Mouse (Mus musculus) T-cell, adult 2 months (primary cell): ENCODE data around the gene Rps6kc1.

Experiments
- DNase-seq: peaks from one replicate; pipeline ENCODE4 v3.0.0; 2022; ENCODE audit warnings: low spot score

Gene Rps6kc1

GRCm38 (mm10) chr1:190763756-190764155, 147.8 kb downstream of the Rps6kc1 start:
- no peak for DNase-seq

DNA sequence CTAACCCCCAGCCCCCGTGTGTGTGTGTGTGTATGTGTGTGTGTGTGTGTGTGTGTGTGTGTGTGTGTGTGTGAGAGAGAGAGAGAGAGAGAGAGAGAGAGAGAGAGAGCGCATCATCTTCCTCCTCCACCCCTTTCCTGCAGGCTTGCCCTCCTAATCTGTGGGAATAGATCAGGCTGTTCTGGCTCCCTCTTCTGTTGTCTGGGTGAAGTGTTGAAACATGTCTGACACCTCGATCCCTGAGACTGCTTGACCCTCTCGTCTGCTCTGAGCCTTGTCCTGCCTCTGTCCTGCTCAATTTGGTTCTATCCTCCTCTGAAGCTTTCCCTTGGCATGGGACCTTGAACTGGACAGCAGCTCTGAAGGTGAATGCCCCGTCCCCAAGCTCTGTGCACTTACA, 149.8 kb downstream of the Rps6kc1 start:
- DNase-seq: no peak

- DNase-seq: no peak
Measured at GRCm38 (mm10) chr1:190757899-190758298, 153.7 kb downstream of the Rps6kc1 start.

DNA sequence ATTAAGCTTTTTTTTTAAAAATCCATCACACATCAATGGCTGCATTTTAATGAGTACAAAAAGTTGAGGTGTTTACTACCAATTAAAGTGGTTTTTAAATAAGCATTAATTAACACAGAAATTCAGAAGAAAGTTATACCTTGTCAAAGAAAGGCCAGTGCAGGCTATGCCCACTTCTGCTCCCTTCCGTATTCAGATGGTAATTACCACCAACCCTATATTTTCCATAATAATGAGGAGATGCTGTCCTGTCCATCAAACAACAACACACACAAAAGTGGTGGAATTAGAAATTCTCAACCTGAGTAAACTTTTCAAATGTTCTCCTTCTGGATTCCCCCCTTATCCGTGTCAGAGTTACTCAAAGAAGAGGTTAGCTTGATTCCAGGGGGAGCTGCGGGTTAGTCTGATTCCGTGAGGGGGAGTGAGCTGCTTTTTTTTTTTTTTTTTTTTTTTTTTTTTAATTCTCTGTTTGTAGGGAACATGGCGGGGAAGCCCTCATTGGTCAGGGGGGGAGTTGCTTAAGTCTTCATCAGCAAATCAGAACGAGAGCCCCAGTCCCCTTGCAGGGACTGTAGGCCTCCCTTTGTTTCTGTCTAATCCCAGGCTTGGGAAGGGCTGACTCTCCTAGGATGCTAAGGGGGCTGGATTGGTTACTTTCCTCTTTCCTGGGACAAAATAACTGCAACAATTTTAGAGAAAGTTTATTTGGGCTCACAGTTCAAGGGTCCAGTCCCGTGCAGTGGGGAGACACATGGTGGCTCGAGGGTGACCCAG, 159.6 kb downstream of the Rps6kc1 start:
- DNase-seq: no peak

DNA sequence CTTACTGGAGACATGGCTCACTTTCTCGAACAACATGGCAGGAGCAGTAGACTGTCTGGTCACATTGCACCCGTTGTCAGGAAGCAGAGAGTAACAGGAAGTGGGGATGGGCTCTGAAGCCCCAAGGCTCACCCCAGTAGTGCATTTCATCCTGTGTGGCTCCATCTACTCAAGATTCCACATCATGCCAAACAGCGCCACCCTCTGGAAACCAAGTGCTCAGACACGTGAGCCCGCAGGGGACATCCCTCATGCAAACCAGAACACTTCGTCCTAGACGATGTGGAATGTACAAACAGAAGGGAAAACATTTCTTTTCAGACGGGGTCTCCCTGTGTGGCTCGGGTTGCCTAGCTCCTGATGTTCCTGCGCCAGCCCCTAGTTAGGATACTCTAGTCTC, 162.6 kb downstream of the Rps6kc1 start:
- no peak for DNase-seq

- DNase-seq: no peak
Measured at GRCm38 (mm10) chr1:190741421-190741820, 170.1 kb downstream of the Rps6kc1 start.

DNA sequence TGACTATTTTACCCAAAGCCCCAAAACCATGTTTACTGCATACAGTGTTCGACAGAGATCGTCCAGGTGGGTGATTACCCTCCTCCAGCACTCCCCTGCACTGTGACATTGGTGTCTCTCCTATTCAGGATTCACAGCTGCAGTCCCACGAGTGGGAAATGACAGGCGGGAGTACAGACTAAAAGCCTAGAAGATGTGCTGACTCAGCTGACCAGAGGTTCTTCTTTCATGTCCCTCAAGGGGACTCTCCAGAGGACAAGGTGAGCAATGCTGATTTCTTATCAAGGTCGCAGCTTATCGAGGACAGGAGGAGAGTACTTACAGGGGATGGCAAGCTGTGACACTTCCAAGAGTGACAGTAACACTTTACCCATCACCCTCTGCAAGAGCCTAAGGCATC, 178.8 kb downstream of the Rps6kc1 start:
- DNase-seq: no peak

- DNase-seq: no peak
Measured at GRCm38 (mm10) chr1:190729516-190730088, 182.0 kb downstream of the Rps6kc1 start.

DNA sequence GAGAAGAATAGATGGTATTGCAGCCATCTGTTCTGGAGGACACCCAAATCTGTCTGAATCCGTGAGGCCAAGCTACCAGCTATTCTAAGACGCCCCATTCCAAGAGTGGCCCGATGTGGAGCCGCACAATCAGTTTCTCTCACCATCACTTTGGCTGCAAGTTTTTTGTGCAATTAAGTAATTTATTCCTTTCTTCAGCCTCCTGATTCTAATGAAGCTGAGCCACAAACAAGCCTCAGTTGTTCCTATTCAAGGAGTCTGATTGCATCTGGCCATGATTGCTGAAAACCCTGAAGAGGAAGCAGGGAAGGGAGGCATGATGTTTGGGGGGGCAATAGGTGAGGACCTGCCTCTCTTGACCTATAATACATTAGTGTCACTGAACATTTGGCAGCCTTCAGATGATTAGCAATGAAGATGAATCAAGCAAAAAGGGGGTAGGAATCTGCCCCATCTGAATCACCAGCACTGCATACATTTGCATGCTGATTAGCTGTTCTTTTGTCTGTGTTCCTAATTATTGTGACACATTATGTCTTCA, 183.4 kb downstream of the Rps6kc1 start:
- DNase-seq: no peak

GRCm38 (mm10) chr1:190727385-190727784, 184.2 kb downstream of the Rps6kc1 start:
- DNase-seq: no peak

DNA sequence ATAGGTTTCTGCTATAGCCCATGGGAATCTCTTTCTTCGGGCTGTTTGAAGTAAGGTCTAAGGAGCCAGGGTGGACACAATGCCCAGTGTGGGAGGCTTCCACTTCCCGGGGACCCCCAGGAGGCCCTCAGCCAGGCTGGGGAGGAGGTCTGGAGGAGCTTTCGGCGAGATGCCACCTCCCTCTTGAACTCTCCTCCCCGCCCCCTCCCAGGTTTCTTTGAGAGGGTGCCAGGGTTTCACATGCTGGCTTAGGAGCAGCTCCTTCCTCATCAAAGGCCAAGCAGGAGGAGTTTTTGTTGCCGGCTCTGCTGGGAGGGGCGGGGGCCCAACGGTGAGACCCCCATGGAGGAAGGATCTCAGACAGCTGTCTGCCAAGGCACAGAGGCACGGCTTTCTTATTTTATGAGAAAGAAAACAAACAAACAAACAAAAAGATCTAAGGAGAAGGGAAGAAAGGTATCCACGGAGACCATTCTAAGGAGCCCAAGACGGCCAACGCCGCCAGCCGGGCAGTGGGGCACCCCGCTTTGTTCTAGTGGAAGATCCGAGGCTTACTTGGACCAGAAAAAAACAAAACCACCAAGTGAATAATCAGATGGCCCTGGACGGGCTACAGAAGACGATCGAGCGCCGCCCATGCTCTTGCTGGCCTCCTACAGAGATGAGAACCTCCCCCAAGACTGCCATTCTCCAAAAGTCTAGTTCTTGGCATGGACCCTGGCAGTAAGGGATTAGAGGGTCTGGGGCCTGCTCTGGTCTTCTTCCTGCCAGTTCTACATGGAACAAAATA, 186.8 kb downstream of the Rps6kc1 start:
- DNase-seq: no peak

DNA sequence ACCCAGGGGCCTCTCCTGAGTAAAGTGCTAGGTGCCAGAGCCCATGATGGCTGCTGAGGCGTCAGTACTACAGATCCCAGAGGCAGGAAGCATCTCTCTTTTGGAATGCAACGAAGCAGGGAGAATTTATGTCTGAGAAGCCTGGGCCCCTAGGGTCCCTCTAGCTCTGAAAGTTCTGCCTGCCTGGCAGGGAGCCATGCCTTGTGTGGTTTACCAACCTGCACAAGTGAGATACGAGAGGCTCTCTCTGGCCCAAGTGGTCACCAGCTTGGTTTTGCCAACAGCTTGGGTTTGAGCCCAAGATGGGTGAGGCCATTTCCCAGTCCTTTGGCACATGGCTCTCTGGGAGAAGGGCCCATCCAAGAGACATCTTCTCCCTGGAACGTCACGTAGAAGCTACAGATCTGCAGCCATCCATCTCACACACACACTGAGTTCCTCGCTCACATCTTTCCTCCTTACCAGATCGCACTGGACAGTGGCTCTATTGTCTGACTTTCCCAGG, 187.6 kb downstream of the Rps6kc1 start:
- DNase-seq: no peak

DNA sequence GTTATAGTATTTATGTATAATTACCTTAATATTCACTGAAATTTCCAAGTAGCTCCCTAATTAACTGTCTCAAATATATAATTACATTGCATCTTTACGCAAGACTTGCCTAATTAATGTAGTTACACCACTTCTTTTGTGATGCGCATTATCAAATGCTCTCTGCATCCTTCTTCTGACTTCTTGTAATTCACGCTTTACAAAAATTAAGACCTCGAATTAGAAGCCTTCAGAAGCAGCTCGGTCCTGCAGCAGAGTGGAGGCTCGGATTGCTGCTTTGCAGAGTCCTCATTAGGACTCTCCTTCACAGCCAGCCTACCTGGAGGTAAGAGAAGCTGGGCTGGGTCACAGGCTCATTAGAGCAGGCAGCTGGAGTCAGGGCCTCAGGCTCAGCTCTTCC, 197.7 kb downstream of the Rps6kc1 start:
- no peak for DNase-seq

DNA sequence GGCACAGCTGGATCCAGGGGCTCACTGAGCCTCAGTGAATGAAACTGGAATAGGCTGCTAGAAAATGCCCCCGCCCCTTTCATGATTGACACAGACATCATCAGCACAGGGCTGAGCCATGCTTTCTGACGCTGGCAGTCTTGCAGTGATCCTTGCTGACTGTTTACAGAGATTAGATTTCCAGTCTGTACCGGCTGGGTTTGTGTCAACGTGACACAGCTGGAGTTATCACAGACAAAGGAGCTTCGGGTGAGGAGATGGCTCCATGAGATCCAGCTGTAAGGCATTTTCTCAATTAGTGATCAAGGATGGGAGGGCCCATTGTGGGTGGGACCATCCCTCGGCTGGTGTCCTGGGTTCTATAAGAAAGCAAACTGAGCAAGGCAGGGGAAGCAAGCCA, 214.0 kb downstream of the Rps6kc1 start:
- DNase-seq: no peak

GRCm38 (mm10) chr1:190695589-190695988, 216.0 kb downstream of the Rps6kc1 start:
- no peak for DNase-seq

GRCm38 (mm10) chr1:190690528-190691262, 220.9 kb downstream of the Rps6kc1 start:
- DNase-seq: no peak

DNA sequence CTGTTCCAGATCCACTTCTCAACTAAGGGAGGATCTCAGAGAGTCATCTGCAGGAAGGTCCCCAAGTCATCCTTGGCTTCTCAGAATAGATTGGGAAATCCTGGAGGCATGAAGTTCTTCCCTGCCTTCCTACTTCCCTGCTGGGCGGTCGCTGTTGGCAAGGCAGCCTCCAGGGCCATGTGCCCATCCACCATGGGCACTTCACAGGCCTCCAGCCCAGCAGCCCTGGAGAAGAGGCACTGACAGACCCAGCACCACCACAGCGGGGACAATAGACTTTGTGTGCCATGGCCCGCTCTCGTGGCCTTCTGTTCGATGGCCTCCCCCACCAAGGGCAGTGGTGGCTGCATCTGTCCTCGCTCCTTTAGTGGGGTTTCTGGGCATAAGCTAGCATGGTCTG, 228.5 kb downstream of the Rps6kc1 start:
- DNase-seq: no peak

GRCm38 (mm10) chr1:190682021-190682926, 229.3 kb downstream of the Rps6kc1 start:
- no peak for DNase-seq

DNA sequence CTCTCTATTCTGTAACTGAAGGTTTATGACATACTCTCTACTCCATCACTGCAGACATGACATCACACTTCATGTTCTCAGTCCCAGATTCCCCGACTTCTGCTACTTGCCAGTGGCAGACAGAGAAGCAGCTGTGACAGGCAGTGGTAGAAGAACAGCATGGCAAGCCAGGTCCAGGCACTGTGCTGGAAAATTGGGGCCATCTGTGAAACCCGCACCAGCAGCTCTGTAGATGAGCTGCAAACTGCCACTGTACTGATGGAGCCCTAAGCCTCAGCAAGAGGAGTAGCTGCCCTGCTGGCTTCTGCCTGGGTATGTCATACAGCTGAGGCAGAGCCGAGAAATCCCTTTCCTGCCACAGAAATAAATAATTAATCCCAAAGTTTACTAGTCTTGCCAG, 236.1 kb downstream of the Rps6kc1 start:
- no peak for DNase-seq

DNA sequence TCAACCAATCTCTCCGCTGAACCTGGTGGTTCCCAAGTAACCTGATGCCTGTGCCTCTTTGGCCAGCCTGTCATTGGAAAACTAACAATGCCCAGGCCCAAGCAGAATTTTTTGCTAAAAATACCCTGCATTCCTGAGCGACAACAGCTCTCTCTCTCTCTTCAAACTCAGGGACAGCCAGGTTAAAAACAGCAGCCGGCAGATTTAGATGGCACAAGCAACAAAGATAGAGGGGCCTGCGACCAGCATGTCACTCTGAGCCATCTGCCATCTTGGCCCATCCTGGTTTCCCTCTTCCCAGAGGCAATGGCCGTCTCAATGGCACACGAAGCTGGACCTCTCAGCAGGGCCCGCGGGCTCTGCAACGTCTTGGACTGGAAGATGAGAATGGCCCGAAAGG, 242.5 kb downstream of the Rps6kc1 start:
- DNase-seq: no peak

- DNase-seq: no peak
Measured at GRCm38 (mm10) chr1:190667821-190668220, 243.7 kb downstream of the Rps6kc1 start.
